ENCODE assay signal across 8 mouse cellular contexts in the genomic region with DNA sequence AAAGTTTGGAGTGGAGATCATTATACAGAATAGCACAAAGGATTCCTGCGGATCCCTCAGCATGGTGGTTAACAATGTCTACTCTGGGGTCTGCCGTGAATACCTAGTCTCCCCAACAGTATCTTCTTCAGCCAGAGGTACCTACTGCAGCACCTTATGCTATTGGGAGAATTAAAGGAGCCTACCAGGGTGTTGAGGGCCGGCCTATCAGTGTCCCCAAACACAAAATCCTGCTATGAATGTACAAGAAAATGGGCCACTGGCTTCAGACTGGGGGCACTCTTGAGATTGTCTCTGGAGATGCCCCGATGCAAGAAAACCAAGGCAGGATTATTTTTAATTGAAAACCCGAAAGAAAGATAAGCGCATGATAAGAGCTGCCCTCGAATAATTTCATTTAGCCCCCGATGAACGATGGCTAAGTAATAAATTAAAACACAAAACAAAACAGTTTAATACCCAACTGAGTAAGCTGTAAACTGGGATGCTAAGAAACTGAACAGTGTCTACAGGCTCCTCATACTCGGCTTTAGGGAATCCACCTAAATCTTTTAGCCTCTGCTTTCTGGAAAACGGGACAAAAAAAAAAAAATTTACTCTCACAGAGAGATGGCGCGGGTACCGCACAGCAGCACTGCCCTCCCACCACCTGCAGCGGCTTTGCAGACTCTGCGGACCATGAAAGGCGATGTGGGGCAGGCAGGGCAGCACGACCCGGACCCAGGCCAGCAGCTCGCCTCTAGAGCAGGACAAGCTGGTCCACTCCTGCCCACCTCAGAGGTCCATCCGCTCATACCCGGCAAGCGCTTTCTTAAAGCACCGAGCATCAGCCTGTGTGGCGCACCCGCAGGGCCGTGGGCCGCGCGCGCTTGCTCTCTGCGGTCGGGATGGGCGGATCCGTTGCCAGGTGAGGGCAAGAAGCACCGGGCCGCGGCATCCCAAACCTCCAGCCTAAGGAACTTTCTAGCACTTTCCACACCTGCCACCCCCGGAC. TPM values are rescaled to one million over a fixed set of nuclear protein-coding genes. Genes with fewer than 3 reads are reported as not detected.
DNase-seq lines count a peak whose midpoint lies in the region; ATAC-seq and TF ChIP-seq lines count a peak whose summit lies in the region.

No protein-coding gene starts in this region.

- H3K4me1 ChIP-seq in cortical plate, adult 2 months (ENCODE audit: control insufficient read depth, insufficient read depth, low read length): no peaks in the 10 kb centered on the region
- peaks cover 13% of the 10 kb centered on the region; the same call in 1 of the 2 replicates for H3K4me1 ChIP-seq in intestine, embryonic 15.5 days (replicated peaks)
- H3K4me1 ChIP-seq in liver, embryonic 11.5 days (replicated peaks; ENCODE audit: control insufficient read depth, insufficient read depth, low read length): peaks cover 21% of the 10 kb centered on the region
- H3K4me1 ChIP-seq in stomach, embryonic 16.5 days (ENCODE audit: control insufficient read depth, insufficient read depth, low read length): peaks cover 18% of the 10 kb centered on the region

- H3K9me3 ChIP-seq in intestine, embryonic 15.5 days: no peaks in the 10 kb centered on the region
- H3K9me3 ChIP-seq in liver, embryonic 11.5 days (ENCODE audit: control insufficient read depth, low read length): no peaks in the 10 kb centered on the region
- no peaks in the 10 kb centered on the region for H3K9me3 ChIP-seq in stomach, embryonic 16.5 days (replicated peaks; ENCODE audit: control insufficient read depth, low read length)

- H3K4me2 ChIP-seq in intestine, embryonic 15.5 days (replicated peaks): peak overlapping the region; percentile 90
- peak overlapping the region; percentile 80 for H3K4me2 ChIP-seq in liver, embryonic 11.5 days
- H3K4me2 ChIP-seq in myocyte (ENCODE audit: low read depth): peak overlapping the region; percentile 72
- peak overlapping the region; percentile 76 for H3K4me2 ChIP-seq in stomach, embryonic 16.5 days (ENCODE audit: low read depth, low read length)

- H3ac ChIP-seq in myocyte (ENCODE audit: control insufficient read depth, insufficient read length): peak overlapping the region; percentile 45

- peak overlapping the region; percentile 81 for H3K9ac ChIP-seq in intestine, embryonic 15.5 days
- H3K9ac ChIP-seq in liver, embryonic 11.5 days (ENCODE audit: low read depth, low read length): peak overlapping the region; percentile 90
- peak overlapping the region; percentile 75 for H3K9ac ChIP-seq in stomach, embryonic 16.5 days (ENCODE audit: low read length)

- no peaks in the 10 kb centered on the region for H3K36me3 ChIP-seq in intestine, embryonic 15.5 days
- no peaks in the 10 kb centered on the region for H3K36me3 ChIP-seq in liver, embryonic 11.5 days (ENCODE audit: control insufficient read depth, insufficient read depth, low read length)
- no peaks in the 10 kb centered on the region for H3K36me3 ChIP-seq in myocyte (ENCODE audit: control insufficient read depth, insufficient read depth)
- no peaks in the 10 kb centered on the region for H3K36me3 ChIP-seq in stomach, embryonic 16.5 days (ENCODE audit: control insufficient read depth, insufficient read depth, low read length)

- H3K4me3 ChIP-seq in cortical plate, adult 2 months (ENCODE audit: insufficient read depth, low read length): peak overlapping the region; percentile 57
- peak overlapping the region; percentile 86 for H3K4me3 ChIP-seq in intestine, embryonic 15.5 days (replicated peaks)
- H3K4me3 ChIP-seq in liver, embryonic 11.5 days (ENCODE audit: low read depth, low read length): peak overlapping the region; percentile 96
- peak overlapping the region; percentile 53 for H3K4me3 ChIP-seq in myocyte
- peak overlapping the region; percentile 62 for H3K4me3 ChIP-seq in stomach, embryonic 16.5 days (replicated peaks; ENCODE audit: low read length)

- DNase-seq in ovary, adult 18-20 months (ENCODE audit: low spot score): peak; percentile 17
- no peak for DNase-seq in ovary, postnatal 14 days (ENCODE audit: low spot score)
- DNase-seq in gastrocnemius, postnatal 10 days: peak; percentile 46
- peak; percentile 75 for DNase-seq in liver, embryonic 11.5 days (ENCODE audit: low spot score)

- TF ChIP-seq POLR2A in cortical plate, adult 2 months (IDR thresholded peaks at IDR 0.05; ENCODE audit: extremely low read depth, insufficient read depth, low read length): no peak
- no peak for TF ChIP-seq POLR2A in myocyte (IDR thresholded peaks at IDR 0.05; ENCODE audit: insufficient read length, low read depth)

- peak; percentile 68 for ATAC-seq in intestine, embryonic 15.5 days
- ATAC-seq in liver, embryonic 11.5 days (replicated peaks; ENCODE audit: low FRiP score): peak; percentile 38
- ATAC-seq in stomach, embryonic 16.5 days (ENCODE audit: insufficient read depth, low FRiP score): peak; percentile 41

- H3K27ac ChIP-seq in cortical plate, adult 2 months (ENCODE audit: insufficient read depth, low read length): no peak overlapping the region
- peak overlapping the region; percentile 74; the same call in 1 of the 2 replicates for H3K27ac ChIP-seq in intestine, embryonic 15.5 days
- H3K27ac ChIP-seq in liver, embryonic 11.5 days (ENCODE audit: low read depth, low read length): peak overlapping the region; percentile 80
- H3K27ac ChIP-seq in stomach, embryonic 16.5 days (ENCODE audit: low read length): peak overlapping the region; percentile 5

- peaks cover 38% of the 10 kb centered on the region for H3K79me2 ChIP-seq in myocyte (ENCODE audit: control insufficient read depth, insufficient read depth)

- no peaks in the 10 kb centered on the region for H3K27me3 ChIP-seq in intestine, embryonic 15.5 days (replicated peaks)
- no peaks in the 10 kb centered on the region for H3K27me3 ChIP-seq in liver, embryonic 11.5 days (replicated peaks; ENCODE audit: control insufficient read depth, insufficient read depth, low read length)
- no peaks in the 10 kb centered on the region for H3K27me3 ChIP-seq in myocyte (ENCODE audit: control insufficient read depth, insufficient read depth, insufficient read length)
- H3K27me3 ChIP-seq in stomach, embryonic 16.5 days (ENCODE audit: control insufficient read depth, insufficient read depth, low read length): no peaks in the 10 kb centered on the region

- TF ChIP-seq CTCF in cortical plate, adult 2 months (IDR thresholded peaks at IDR 0.05; ENCODE audit: extremely low read depth, insufficient read depth, low read length): no peak

- WGBS in intestine, embryonic 15.5 days: 5% methylated on average over 39 of the region's 39 CpGs
- WGBS in liver, embryonic 11.5 days: 5% methylated on average over 39 of the region's 39 CpGs
- WGBS in stomach, embryonic 16.5 days: 6% methylated on average over 39 of the region's 39 CpGs

TF ChIP-seq in myocyte, 11 proteins besides CTCF, POLR2A, EP300 and RAD21:
- TF ChIP-seq POLR2AphosphoS2 (IDR thresholded peaks at IDR 0.05; ENCODE audit: insufficient read length, low read depth) (no peak), TCF12 (IDR thresholded peaks at IDR 0.05; ENCODE audit: insufficient read depth, poor library complexity, severe bottlenecking) (no peak), E2F4 (IDR thresholded peaks at IDR 0.05; ENCODE audit: insufficient read depth) (no peak), SRF (IDR thresholded peaks at IDR 0.05; ENCODE audit: control insufficient read depth, insufficient read length, low read depth) (no peak), USF1 (IDR thresholded peaks at IDR 0.05; ENCODE audit: low read depth) (no peak), REST (IDR thresholded peaks at IDR 0.05; ENCODE audit: insufficient read depth, insufficient read length) (no peak), MYOD1 (IDR thresholded peaks at IDR 0.05; ENCODE audit: control insufficient read depth in 1 of 3, insufficient read length in 2 of 3, low read depth in 2 of 3) (no peak), MAX (IDR thresholded peaks at IDR 0.05; ENCODE audit: low read depth) (no peak), MYOG (IDR thresholded peaks at IDR 0.05; ENCODE audit: control insufficient read depth in 1 of 3, insufficient read depth in 1 of 3, insufficient read length in 2 of 3, low read depth in 2 of 3) (no peak), CEBPB (IDR thresholded peaks at IDR 0.05; ENCODE audit: insufficient read depth, poor library complexity, severe bottlenecking) (no peak), TCF3 (IDR thresholded peaks at IDR 0.05; ENCODE audit: insufficient read length, low read depth) (no peak)

RNA-seq across cellular contexts. Expression of a gene that starts 0.9 kb away (rescaled TPM):
- polyA plus RNA-seq in cortical plate, adult 2 months (2012; rRNA removed): 14.6 and 17.5 TPM in 2 replicates
- total RNA-seq in gastrocnemius, postnatal 10 days (2021): 10 to 100 TPM in 1 of 2 experiments, 1 to 10 TPM in 1; 6.9 to 10.9 TPM
- polyA plus RNA-seq in intestine, embryonic 15.5 days (2015; fragmentation: Nextera tagmentation; extraction: Ambion mirVana): 13.1 and 15.7 TPM in 2 replicates
- 16.3 and 17.3 TPM in 2 replicates for polyA plus RNA-seq in liver, embryonic 11.5 days (2014; fragmentation: Nextera tagmentation; extraction: Ambion mirVana)
- polyA plus RNA-seq in myocyte (2012; fragmentation: generic; extraction: Trizol): 9.6 TPM
- polyA plus RNA-seq in stomach, embryonic 16.5 days (2015; fragmentation: Nextera tagmentation; extraction: Ambion mirVana): 9.1 and 11.1 TPM in 2 replicates

RNA-seq across cellular contexts. Expression of a gene that starts 1.1 kb away (rescaled TPM):
- 0.40 TPM in 2 replicates for polyA plus RNA-seq in cortical plate, adult 2 months (2012; rRNA removed)
- total RNA-seq in gastrocnemius, postnatal 10 days (2021): not detected
- polyA plus RNA-seq in intestine, embryonic 15.5 days (2015; fragmentation: Nextera tagmentation; extraction: Ambion mirVana): 0.15 and 0.60 TPM in 2 replicates
- 0.38 TPM in 1 of 2 replicates, not detected in the other for polyA plus RNA-seq in liver, embryonic 11.5 days (2014; fragmentation: Nextera tagmentation; extraction: Ambion mirVana)
- 0.04 TPM for polyA plus RNA-seq in myocyte (2012; fragmentation: generic; extraction: Trizol)
- polyA plus RNA-seq in stomach, embryonic 16.5 days (2015; fragmentation: Nextera tagmentation; extraction: Ambion mirVana): 0.34 and 0.45 TPM in 2 replicates

RNA-seq across cellular contexts. Expression of a gene that starts 53.0 kb away (rescaled TPM):
- 53.1 and 55.7 TPM in 2 replicates for polyA plus RNA-seq in cortical plate, adult 2 months (2012; rRNA removed)
- 10 to 100 TPM; 41.8 to 48.8 TPM for total RNA-seq in gastrocnemius, postnatal 10 days (2021)
- polyA plus RNA-seq in intestine, embryonic 15.5 days (2015; fragmentation: Nextera tagmentation; extraction: Ambion mirVana): 145 and 158 TPM in 2 replicates
- polyA plus RNA-seq in liver, embryonic 11.5 days (2014; fragmentation: Nextera tagmentation; extraction: Ambion mirVana): 105 and 112 TPM in 2 replicates
- 23.5 TPM for polyA plus RNA-seq in myocyte (2012; fragmentation: generic; extraction: Trizol)
- polyA plus RNA-seq in stomach, embryonic 16.5 days (2015; fragmentation: Nextera tagmentation; extraction: Ambion mirVana): 94.5 and 111 TPM in 2 replicates
